Mouse (Mus musculus) monocyte, adult 2 months (primary cell): ENCODE measurements around the gene Pih1d3.

Source experiments
- DNase-seq, 2 experiments: peaks; one replicate each; pipeline ENCODE4 v3.0.0; 2022; ENCODE audit warnings: low spot score in 2 of 2, low read depth in 1 of 2

Gene Pih1d3

DNA sequence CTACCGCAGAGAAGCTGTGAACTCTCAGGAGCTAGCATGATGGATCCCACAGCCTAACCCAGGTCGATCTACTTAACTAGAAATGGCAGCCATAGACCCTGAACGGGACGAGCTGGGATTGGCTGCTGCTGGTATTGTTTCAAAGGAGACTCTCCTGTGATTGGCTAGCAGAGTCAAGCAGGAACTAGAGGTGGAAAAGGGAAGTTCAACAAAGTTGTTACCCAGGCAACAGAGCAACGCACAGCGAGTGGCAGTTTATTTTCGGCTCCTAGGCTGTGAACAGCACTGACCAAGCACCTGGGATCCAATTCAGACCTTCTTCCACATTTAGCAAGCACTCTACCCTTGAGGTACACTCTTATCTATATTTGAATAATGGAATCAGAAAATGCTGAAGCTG lies at the start of gene Pih1d3, which contains the start of gene 4931428L18Rik:
TSS of gene Pih1d3 (plus strand) at position 275 of the 400 bp plus-strand sequence.
TSS of gene 4931428L18Rik (minus strand) at position 121 of the 400 bp plus-strand sequence.
- DNase-seq = no peak

DNA sequence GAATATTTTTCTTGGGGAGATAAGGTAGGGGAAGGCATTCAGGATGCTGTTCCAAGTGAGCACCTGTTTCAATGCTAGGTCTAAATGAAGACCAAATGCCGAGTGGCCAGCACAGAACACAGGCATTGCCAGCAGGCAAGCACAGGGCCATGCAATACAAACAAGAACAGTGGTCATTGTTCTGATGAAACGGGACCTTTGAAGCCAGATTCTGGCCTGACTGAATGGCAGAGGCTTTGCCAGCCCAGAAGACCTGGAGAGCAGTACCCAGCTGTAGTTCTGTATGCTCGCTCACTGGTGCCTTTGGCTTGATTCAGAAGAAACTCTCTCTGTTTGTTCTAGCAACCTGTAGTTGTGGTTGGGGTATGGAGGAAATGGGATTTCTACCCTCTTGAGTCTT lies 47.2 kb upstream of the Pih1d3 start:
- no peak for DNase-seq

DNA sequence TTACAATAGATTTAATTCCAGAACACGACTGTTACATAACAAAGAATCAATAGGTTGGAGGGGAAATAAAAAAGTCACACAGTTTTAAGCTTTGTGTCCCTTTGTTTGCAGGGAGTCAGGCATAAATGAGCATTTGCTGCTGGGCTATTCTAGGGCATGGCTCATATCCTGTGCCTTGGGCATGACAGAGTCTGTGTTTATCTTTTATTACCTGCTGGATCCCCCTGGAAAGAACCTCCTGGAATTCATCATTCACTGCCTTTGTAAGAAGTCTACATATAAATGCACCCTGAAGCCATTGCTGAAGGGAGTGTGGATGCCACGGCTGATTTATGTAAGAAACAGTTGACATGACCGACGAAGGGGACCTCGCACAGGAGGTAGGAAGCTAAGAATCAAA lies 46.5 kb upstream of the Pih1d3 start, which contains the start of gene Lgsn:
TSS of gene Lgsn (plus strand) at position 301 of the 400 bp plus-strand sequence.
- no peak for DNase-seq

DNA sequence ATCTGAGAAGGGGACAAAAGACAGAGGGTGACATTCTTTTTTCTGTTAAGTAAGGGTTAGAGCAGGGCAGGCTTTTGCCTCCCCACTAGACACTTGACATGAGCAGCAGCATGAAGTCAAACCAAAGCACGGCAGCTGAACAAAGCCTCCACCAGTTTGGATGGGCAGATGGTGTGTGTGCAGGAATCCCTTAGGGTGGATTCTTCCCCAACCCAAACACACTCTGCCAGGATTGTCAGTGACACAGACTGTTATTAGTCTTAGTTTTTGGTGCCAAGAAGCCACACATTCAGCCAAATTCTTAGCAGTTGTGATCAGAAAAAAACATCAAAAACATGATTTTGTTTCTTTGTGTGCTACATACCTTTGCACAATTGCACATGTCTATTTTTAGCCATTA lies 44.4 kb upstream of the Pih1d3 start:
- no peak for DNase-seq

DNA sequence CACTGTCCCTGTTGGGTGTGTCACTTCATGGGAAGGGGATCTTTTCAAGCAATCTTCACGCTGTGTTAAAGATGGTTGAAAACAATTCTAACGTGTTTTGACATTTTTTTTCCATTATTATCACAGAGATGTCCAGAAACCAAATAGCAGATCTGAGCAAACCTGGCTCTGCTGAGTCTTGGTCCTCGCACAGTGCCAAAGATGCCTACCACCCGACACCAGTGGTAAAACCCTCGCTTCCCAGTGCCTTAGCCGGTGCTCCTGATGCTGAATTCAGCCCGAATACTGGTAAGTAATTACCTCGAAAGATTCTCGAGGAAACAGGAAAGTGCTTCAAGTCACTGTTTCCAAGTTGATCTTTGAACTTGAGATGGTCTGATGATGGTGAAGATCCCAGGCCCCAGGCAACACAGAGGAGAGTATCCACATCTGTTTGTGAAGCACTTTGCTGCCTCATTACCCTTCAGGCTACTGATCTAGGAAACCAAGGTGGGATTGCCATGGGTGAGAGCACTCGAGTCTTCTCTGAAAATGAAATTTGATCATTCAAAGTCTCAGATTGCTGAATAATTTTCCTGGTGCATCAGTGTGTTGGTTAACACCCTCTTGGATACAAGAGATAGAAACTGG lies 32.3 kb upstream of the Pih1d3 start:
- DNase-seq = no peak

DNA sequence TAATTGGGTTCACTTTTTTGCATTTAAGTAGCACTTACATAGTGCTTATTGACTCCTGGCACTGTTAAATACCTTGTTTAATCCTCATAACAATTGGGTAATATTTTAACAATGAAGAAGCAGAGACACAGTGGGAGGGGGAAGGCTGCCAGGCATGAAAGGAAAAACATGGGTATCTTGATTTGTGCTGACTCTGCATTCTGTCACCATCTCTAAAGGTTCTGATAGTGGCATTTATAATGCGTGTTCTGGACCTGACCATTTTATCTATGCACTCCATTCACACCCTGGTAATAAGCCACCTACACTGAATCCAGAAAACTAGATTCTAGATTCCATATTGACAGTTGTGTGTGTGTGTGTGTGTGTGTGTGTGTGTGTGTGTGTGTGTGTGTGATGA lies 27.0 kb upstream of the Pih1d3 start:
- DNase-seq = no peak

DNA sequence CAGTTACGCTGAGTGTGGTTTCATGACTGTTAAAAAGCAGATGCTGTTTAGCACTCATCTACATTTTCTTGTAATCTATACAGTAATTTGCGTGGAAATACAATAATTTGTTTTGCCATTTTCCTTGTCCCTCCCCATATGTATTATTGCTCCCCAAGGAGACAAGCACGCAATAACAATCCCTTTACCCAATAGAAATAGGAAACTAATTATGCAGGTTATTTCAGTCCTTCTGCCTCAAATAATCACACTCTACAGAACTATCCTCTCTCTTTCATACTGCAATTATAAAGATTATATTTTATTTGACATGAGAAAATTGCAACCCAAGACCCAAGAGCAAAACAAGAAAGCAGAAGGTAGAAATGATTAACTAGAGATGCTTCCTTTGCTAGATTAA lies 25.7 kb upstream of the Pih1d3 start:
- no peak for DNase-seq

DNA sequence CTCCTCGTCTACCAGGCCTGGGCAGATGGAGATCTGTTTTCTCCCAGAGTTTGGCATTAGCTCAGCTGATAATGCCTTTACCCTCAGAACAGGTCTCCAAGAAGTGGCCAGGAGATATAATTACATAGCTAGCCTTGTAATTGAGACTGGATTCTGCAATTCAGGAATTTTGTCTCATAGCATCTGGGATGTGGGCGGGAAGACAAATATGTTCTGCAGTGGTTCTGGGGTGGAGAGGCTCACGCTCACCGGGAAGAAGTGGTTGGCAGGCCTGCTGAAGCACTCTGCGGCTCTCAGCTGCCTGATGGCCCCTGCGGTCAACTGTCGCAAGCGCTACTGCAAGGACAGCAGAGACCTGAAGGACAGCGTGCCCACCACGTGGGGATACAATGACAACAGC lies 18.9 kb upstream of the Pih1d3 start:
- no peak for DNase-seq

DNA sequence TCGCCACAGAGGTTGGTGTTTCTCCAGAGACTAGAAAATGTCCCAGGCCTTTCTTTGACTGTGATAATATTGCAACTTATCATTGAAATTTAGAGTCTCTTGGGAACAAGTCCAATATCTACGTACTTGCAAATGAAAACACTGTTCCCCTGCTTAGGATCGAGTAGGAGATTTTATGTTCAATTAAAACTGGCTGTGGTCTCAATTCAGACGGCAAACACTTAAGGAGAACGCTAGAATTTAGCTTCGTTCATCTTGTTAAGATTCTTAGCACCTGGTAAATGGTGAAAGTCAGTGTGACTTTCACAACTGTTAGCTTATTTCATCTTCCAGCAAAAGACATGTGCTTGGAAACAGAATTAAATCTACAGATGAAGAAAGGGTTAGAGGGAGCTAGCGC lies 17.3 kb upstream of the Pih1d3 start:
- no peak for DNase-seq

DNA sequence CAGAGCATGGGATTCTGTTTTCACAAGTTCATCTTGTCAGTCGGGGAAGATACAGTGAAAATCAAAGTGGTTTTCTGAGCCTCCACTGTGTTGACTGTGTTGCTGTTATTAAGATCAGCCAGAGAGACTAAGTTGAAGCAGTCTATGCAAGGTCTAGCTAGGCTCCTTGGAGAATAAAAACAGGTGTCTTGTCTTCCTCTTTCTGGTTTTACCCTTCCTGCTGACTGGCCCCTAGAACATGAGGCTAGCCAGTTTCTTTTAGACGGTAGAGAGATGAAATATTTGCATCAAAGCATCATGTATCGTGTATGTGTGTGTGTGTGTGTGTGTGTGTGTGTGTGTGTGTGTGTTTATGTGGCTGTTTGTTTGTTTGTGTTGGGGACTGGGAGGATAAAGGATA lies 16.9 kb upstream of the Pih1d3 start:
- DNase-seq = no peak

DNA sequence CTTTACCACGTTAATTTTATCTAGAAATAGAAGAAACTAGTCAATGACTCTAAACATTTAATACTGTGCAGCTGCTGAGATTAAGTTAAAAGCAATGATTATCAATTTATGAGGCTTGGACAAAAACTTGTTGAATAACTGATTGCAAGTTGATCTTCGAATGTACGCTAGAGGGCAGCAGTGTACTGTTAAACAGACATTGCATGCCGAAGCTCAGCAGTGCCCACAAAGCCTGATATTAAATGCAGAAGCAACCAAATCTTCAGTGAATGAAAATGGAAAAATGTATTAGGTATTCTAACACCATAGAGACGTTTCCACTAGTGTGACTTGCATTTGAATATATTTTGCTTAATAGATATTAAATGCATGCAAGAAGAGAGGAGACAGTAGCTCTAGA lies 12.5 kb upstream of the Pih1d3 start:
- no peak for DNase-seq

DNA sequence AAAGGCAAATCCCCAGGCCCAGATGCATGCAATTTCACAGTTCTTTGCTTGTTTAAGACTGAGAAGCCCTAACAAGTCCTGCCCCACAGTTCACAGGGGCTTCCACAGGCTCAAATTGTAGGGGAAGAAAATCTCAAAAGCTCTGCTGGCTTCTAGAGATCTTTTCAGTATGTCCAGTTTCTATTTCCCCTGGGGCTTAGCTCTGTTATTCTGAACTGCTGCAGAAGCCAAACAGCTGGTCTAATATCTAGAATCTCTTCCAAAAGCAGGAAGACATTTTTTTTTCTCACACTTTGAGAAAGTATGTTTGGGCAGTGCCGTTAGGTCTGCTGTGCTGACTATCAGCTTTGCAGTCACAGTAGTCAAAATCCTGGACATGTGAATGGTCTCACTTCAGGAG lies 7.8 kb upstream of the Pih1d3 start:
- DNase-seq = no peak

DNA sequence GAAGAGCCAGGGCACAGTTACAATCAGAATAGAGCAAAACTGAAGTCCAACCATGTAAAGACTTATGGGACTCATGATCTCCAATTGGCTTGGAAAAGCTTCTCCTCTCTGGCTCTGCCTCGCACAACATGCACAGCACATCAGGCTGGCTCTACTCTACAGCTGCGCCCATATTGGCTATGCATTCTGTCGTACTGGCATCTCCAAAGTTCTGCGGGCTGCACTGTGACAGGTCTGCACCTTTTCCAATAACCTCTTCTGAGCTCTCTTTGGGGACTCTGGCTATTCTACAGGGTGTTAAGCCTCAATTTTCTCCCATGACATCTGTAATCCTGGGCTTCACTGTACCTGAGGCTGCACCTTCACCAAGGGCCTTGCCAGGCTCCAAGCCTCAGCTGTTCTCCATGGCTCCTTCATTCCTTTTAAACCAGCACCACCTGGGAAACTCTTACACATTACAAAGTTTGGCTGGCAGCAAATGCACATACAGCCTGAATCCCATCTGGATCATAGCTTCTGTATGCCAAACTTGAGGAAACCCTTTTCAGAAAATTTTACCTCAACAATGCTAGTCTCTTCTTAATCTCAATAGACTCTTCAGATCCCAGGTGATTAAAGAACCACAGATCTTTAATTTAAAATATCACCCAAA lies 1.9 kb upstream of the Pih1d3 start:
- no peak for DNase-seq

DNA sequence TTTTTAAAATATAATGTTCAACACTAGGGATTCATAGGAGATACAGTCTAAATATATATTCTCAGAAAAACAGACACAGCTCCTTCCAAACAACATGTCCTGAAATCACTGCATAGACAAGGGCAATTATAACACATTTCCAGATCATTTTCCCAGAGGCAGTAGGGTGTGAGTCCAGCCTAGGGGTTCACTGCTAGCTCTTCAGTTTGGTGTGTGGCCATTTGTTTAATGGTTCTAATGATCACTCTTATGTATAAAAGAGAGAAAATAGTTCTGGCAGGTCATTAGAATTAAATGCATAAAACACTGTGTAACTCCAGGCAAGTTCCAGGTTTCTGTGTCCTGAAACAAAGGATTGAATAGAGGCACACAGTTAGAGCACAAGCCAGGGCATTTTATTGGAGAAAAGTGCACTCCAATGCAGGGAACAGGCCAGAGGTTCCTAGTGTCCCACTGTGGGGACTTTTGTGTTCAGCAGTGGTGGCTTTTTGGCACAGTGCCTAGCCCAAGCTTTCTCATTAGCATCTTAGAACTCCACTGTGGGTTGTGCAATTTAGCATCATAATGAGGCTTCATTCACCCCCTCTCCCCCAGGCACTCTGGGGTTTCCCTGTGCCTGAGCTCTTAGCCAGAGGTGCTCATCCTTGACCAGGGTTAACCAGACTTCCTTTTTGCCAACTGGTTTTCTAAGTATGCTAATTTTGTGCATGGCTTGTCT lies 10.8 kb downstream of the Pih1d3 start:
- DNase-seq = no peak

DNA sequence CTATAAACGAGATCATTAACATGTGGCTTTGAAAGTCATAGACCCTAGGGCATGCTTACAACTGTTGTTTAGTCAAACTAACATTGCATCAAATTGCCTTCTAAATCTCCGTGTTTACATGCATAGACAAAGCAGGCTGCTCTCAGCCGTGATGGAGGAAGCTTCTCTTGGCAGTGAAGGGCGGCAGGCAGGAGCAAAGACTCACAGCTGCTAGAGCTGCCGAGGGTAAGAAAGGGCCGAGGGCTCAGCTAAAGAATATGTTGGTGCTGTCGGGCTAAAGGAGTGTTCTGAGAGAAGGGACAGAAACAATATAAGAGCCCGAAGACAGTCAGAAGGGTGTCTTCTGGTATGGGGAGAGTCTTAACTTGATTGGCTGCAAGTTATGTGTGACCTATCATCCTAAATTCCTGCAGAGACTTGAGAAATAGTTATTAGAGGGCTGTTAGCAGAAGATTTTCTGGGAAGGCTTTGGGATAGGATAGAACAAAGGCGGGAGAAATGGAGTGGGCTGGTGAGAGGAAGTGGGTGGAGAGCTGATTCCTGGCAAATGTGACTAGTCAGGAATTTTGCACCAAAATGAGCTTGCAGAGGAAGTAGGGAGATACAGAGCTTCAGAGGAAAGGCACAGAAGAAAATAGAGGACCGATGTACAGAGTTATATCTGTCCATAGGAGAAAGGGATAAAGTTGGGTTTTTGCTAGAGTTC lies 37.7 kb downstream of the Pih1d3 start:
- no peak for DNase-seq
